Mouse (Mus musculus) CH12.LX (cell line): ENCODE measurements around the gene Map2k1. TPM values are rescaled to one million over a fixed set of nuclear protein-coding genes. Genes with fewer than 3 reads are reported as not detected.

Source experiments
- DNase-seq: peaks from one replicate; pipeline ENCODE4 v3.0.0-alpha.2; 2013; ENCODE audit errors: extremely low read depth
- H3K27ac ChIP-seq: 2 replicates; pipeline ENCODE4 v1.5.1; 2012; ENCODE audit warnings: low read depth, mild to moderate bottlenecking, control low read depth, moderate library complexity; ENCODE audit not compliant: insufficient read depth
- H3K27me3 ChIP-seq: replicated peaks from 2 replicates; pipeline ENCODE3; 2012; ENCODE audit warnings: inconsistent platforms
- H3K36me3 ChIP-seq, 2 experiments: replicated peaks in 1 of 2; 2 replicates each; pipeline versions ENCODE3 to v1.6.1; 2012; ENCODE audit warnings: inconsistent platforms in 1 of 2, low read length in 1 of 2, mild to moderate bottlenecking in 1 of 2, mixed read lengths in 1 of 2, moderate library complexity in 1 of 2; ENCODE audit not compliant: control insufficient read depth in 1 of 2, insufficient read depth in 1 of 2
- H3K4me1 ChIP-seq, 2 experiments: 2 replicates each; pipeline ENCODE4 v1.6.1; 2012; ENCODE audit warnings: inconsistent platforms in 1 of 2, moderate library complexity in 1 of 2; ENCODE audit not compliant: insufficient read depth in 2 of 2, control insufficient read depth in 1 of 2
- H3K4me2 ChIP-seq: 2 replicates; pipeline ENCODE4 v1.6.1; 2012; ENCODE audit warnings: low read depth, mild to moderate bottlenecking, control low read depth; ENCODE audit not compliant: poor library complexity, insufficient read depth, severe bottlenecking
- H3K4me3 ChIP-seq, 3 experiments: fragments of 150-350 bp in 1 of 3; sonication (generic) in 1 of 3; replicated peaks in 1 of 3; 2 replicates each; pipeline versions ENCODE3 to v1.5.1; 2011 to 2012; ENCODE audit warnings: low read depth in 2 of 3, low read length in 2 of 3, mild to moderate bottlenecking in 2 of 3, moderate library complexity in 2 of 3, control low read depth in 1 of 3, improper control_type of control experiment in 1 of 3, inconsistent platforms in 1 of 3, mixed read lengths in 1 of 3; ENCODE audit not compliant: poor library complexity in 1 of 3
- H3K79me2 ChIP-seq: replicated peaks from 2 replicates; pipeline ENCODE4 v1.6.1; 2012; ENCODE audit warnings: mild to moderate bottlenecking, moderate library complexity; ENCODE audit not compliant: control insufficient read depth, poor library complexity, insufficient read depth, severe bottlenecking; ENCODE audit errors: extremely low read depth
- H3K9ac ChIP-seq: 2 replicates; pipeline ENCODE4 v1.6.1; 2012; ENCODE audit warnings: low read depth, mild to moderate bottlenecking, control low read depth, moderate library complexity; ENCODE audit not compliant: insufficient read depth
- H3K9me3 ChIP-seq: replicated peaks from 2 replicates; pipeline ENCODE3; 2012; ENCODE audit warnings: low read length, inconsistent platforms, mixed read lengths
- BHLHE40 ChIP-seq: IDR thresholded peaks from 2 replicates; pipeline ENCODE4 v1.6.1; 2011; ENCODE audit warnings: mild to moderate bottlenecking, low read depth, low read length, improper control_type of control experiment
- CHD1 ChIP-seq: IDR thresholded peaks from 2 replicates; pipeline ENCODE4 v1.6.1; 2012; ENCODE audit warnings: low read depth, low read length, improper control_type of control experiment, inconsistent platforms
- CHD2 ChIP-seq: IDR thresholded peaks from 2 replicates; pipeline ENCODE4 v1.6.1; 2011; ENCODE audit warnings: low read length, improper control_type of control experiment
- CTCF ChIP-seq, 2 experiments: IDR thresholded peaks in 1 of 2; conservative IDR thresholded peaks in 1 of 2; 2 replicates each; pipeline ENCODE4 v1.5.1; 2011 to 2012; ENCODE audit warnings: low read depth in 2 of 2, low read length in 2 of 2, improper control_type of control experiment in 1 of 2, inconsistent platforms in 1 of 2, mild to moderate bottlenecking in 1 of 2, moderate library complexity in 1 of 2
- ELF1 ChIP-seq: IDR thresholded peaks from 2 replicates; pipeline ENCODE4 v1.6.1; 2014; ENCODE audit warnings: low read depth, mild to moderate bottlenecking, inconsistent platforms, low read length, improper control_type of control experiment
- EP300 ChIP-seq: IDR thresholded peaks from 2 replicates; pipeline ENCODE4 v1.6.1; 2011; ENCODE audit warnings: low read length, improper control_type of control experiment
- ETS1 ChIP-seq: conservative IDR thresholded peaks from 2 replicates; pipeline ENCODE4 v1.6.1; 2012; ENCODE audit warnings: low read depth, mild to moderate bottlenecking, inconsistent platforms, low read length, improper control_type of control experiment, moderate library complexity
- GABPA ChIP-seq: IDR thresholded peaks from 2 replicates; pipeline ENCODE4 v1.6.1; 2012; ENCODE audit warnings: low read depth, low read length, improper control_type of control experiment, inconsistent platforms; ENCODE audit not compliant: insufficient replicate concordance
- HCFC1 ChIP-seq: IDR thresholded peaks from 2 replicates; pipeline ENCODE4 v1.6.1; 2012; ENCODE audit warnings: low read depth, mild to moderate bottlenecking, inconsistent platforms, low read length, improper control_type of control experiment
- IRF4 ChIP-seq: IDR thresholded peaks from 2 replicates; pipeline ENCODE4 v1.6.1; 2014; ENCODE audit warnings: low read depth, mild to moderate bottlenecking, inconsistent platforms, low read length, improper control_type of control experiment
- JUN ChIP-seq: IDR thresholded peaks from 2 replicates; pipeline ENCODE4 v1.6.1; 2011; ENCODE audit warnings: low read depth, mild to moderate bottlenecking, low read length, improper control_type of control experiment, moderate library complexity; ENCODE audit not compliant: insufficient read depth
- JUND ChIP-seq: conservative IDR thresholded peaks from 2 replicates; pipeline ENCODE4 v1.6.1; 2011; ENCODE audit warnings: low read depth, low read length, improper control_type of control experiment
- MAFK ChIP-seq: IDR thresholded peaks from 2 replicates; pipeline ENCODE4 v1.6.1; 2011; ENCODE audit warnings: low read length, improper control_type of control experiment; ENCODE audit not compliant: insufficient replicate concordance
- MAX ChIP-seq: IDR thresholded peaks from 2 replicates; pipeline ENCODE4 v1.6.1; 2011; ENCODE audit warnings: low read length, improper control_type of control experiment
- MXI1 ChIP-seq: IDR thresholded peaks from 2 replicates; pipeline ENCODE4 v1.6.1; 2011; ENCODE audit warnings: mild to moderate bottlenecking, low read depth, low read length, improper control_type of control experiment
- MYC ChIP-seq: IDR thresholded peaks from 2 replicates; pipeline ENCODE4 v1.6.1; 2011; ENCODE audit warnings: low read depth, mild to moderate bottlenecking, improper control_type of control experiment, low read length
- NELFE ChIP-seq: IDR thresholded peaks from 2 replicates; pipeline ENCODE4 v1.6.1; 2011; ENCODE audit warnings: low read depth, low read length, improper control_type of control experiment
- PAX5 ChIP-seq: IDR thresholded peaks from 2 replicates; pipeline ENCODE4 v1.6.1; 2012; ENCODE audit warnings: low read length, inconsistent platforms, mixed read lengths
- POLR2A ChIP-seq: IDR thresholded peaks from 2 replicates; pipeline ENCODE4 v1.6.1; 2011; ENCODE audit warnings: low read depth, mild to moderate bottlenecking, improper control_type of control experiment, low read length
- POLR2AphosphoS2 ChIP-seq: IDR thresholded peaks from 2 replicates; pipeline ENCODE4 v1.6.1; 2011; ENCODE audit warnings: low read depth, low read length, improper control_type of control experiment
- RAD21 ChIP-seq: IDR thresholded peaks from 2 replicates; pipeline ENCODE4 v1.6.1; 2011; ENCODE audit warnings: low read depth, mild to moderate bottlenecking, low read length, improper control_type of control experiment, moderate library complexity
- RCOR1 ChIP-seq: conservative IDR thresholded peaks from 2 replicates; pipeline ENCODE4 v1.6.1; 2012; ENCODE audit warnings: low read depth, mild to moderate bottlenecking, inconsistent platforms, low read length, improper control_type of control experiment
- SMC3 ChIP-seq: IDR thresholded peaks from 2 replicates; pipeline ENCODE4 v1.6.1; 2011; ENCODE audit warnings: low read depth, low read length, improper control_type of control experiment
- TCF12 ChIP-seq: IDR thresholded peaks from 2 replicates; pipeline ENCODE4 v1.6.1; 2014; ENCODE audit warnings: low read depth, mild to moderate bottlenecking, inconsistent platforms, low read length, improper control_type of control experiment
- UBTF ChIP-seq: IDR thresholded peaks from 2 replicates; pipeline ENCODE4 v1.6.1; 2012; ENCODE audit warnings: low read depth, mild to moderate bottlenecking, inconsistent platforms, low read length, improper control_type of control experiment, moderate library complexity
- USF1 ChIP-seq: IDR thresholded peaks from 2 replicates; pipeline ENCODE4 v1.6.1; 2014; ENCODE audit warnings: low read depth, mild to moderate bottlenecking, inconsistent platforms, low read length, improper control_type of control experiment
- USF2 ChIP-seq: conservative IDR thresholded peaks from 2 replicates; pipeline ENCODE4 v1.6.1; 2011; ENCODE audit warnings: low read depth, low read length, improper control_type of control experiment
- ZC3H11A ChIP-seq: IDR thresholded peaks from 2 replicates; pipeline ENCODE4 v1.6.1; 2012; ENCODE audit warnings: low read depth, mild to moderate bottlenecking, inconsistent platforms, low read length, improper control_type of control experiment
- ZNF384 ChIP-seq: IDR thresholded peaks from 2 replicates; pipeline ENCODE4 v1.6.1; 2012; ENCODE audit warnings: low read depth, low read length, improper control_type of control experiment, inconsistent platforms
- dilution Hi-C: fragments of 300-500 bp; cut with MboI; formaldehyde crosslinking; loops from 2 replicates; pipeline ENCODE4 v1.14.3; 2020; ENCODE audit warnings: low sequenced_read_pairs; ENCODE audit not compliant: extremely low pct_unique_long_range_greater_than_20kb, extremely low pct_ligation_motif_present
- in situ Hi-C: fragments of 300-500 bp; cut with MboI; formaldehyde crosslinking; loops from 3 replicates; pipeline ENCODE4 v1.14.3; 2019; ENCODE audit warnings: low sequenced_read_pairs, low pct_ligation_motif_present, low pct_unique_long_range_greater_than_20kb, mixed read lengths
- polyA plus RNA-seq: library from polyadenylated mRNA; unstranded; fragments of >175 nt; gene quantifications from 2 replicates; pipeline ENCODE4 v1.2.1, GENCODE M21; 2012; ENCODE audit warnings: low read depth; ENCODE audit not compliant: insufficient read length
- total RNA-seq, 2 experiments: library from RNA; depleted of rRNA; stranded (reverse); fragments of 300-350 nt in 1 of 2; fragments of >200 nt in 1 of 2; gene quantifications; 2 replicates each; pipeline ENCODE4 v1.2.3; 2012 to 2014

The Map2k1 gene
- total and polyA plus RNA-seq, 3 experiments: 56.3 to 122 (median 74.0) TPM

DNA sequence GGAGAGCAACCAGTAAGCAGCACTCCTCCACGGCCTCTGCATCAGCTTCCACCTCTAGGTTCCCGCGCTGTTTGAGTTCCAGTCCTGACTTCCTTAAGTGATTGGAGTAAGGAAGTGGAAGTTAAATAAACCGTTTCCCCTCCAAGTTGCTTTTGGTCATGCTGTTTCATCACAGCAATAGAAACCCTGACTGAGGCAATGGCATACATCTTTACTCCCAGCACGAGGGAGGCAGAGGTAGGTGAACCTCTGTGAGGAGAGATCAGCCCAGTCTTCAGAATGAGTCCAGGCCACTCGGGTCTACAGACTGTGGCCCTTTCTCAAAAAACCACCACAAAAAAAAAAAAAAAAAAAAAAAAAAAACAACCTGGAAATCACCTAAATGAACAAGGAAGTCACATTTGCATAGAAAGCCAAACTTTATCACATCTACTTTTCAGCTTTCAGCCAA, 11.0 kb downstream of the Map2k1 start (continued):
- TF ChIP-seq USF1 (no peak), PAX5 (no peak), BHLHE40 (no peak), POLR2A (peak; percentile 17; the same call in 1 of the 2 replicates), RCOR1 (no peak), IRF4 (no peak; the same call in 1 of the 2 replicates), ZNF384 (peak; percentile 98)

DNA sequence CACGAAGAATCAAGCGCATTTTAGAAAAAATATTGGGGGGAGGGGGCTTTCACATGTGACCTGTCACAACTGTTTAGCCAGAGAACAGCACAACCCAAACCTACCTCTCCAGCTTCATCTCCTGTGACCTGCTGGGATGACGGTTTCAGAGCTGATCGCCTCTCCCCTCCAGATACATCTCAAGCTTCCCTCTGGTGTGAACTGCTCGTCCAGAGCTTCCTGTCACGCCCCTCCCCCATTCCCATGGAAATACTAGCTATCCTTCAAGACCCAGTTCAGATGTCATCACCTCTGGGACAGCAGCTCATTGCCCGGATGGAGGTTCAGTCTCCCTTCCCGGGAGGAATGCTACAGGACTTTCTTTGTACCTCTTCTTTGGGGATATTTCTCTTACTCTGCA, 12.8 kb downstream of the Map2k1 start:
- H3K36me3 ChIP-seq: peaks cover 2 to 27% of the 10 kb centered on the region in 2 experiments
- peaks cover 27% of the 10 kb centered on the region for H3K79me2 ChIP-seq
- H3K9me3 ChIP-seq: no peaks in the 10 kb centered on the region
- H3K27ac ChIP-seq: no peak overlapping the region
- TF ChIP-seq CTCF (conservative IDR thresholded peaks at IDR 0.05 in 1 of 2, IDR thresholded peaks at IDR 0.05 in 1 of 2; ENCODE audit: low read depth in 2 of 2, low read length in 2 of 2) (no peak), ZC3H11A (no peak), CHD1 (no peak), SMC3 (no peak), JUND (no peak), POLR2A (no peak), POLR2AphosphoS2 (no peak), USF1 (no peak), BHLHE40 (no peak), ETS1 (no peak), USF2 (no peak), CHD2 (no peak), ELF1 (no peak), PAX5 (no peak), MYC (no peak), NELFE (no peak)
- no peak overlapping the region for H3K4me2 ChIP-seq
- no peaks in the 10 kb centered on the region for H3K27me3 ChIP-seq
- peaks cover 9 to 51% of the 10 kb centered on the region in 2 experiments; a peak in 3 of 4 replicates for H3K4me1 ChIP-seq
- DNase-seq: no peak
- H3K4me3 ChIP-seq: no peak overlapping the region
- H3K9ac ChIP-seq: no peak overlapping the region
- dilution Hi-C loops (no loop called here), in situ Hi-C loops (no loop called here)

DNA sequence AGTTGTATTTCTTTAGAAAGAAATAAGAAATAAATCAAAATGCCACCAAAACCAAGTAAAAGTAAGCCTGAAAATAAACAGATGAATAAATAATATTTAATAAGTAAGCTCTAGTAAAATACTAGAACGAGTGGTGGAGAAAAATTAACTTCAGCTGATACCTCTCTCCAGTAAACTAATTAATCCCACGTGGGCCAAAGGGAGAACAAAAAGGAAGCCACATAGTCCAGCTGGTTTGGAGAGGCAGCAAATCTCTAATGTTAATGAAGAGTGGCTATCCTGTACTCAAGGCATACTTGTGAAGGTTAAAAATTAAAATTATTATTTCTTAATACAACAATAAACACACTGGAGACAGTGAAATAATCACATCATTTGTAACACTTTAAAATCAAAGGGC, 13.3 kb downstream of the Map2k1 start:
- TF ChIP-seq JUN (no peak), NELFE (no peak), UBTF (no peak), USF2 (no peak), BHLHE40 (no peak), EP300 (no peak), HCFC1 (no peak), ZNF384 (no peak), POLR2A (no peak), ELF1 (no peak), RAD21 (no peak), USF1 (no peak), ZC3H11A (no peak), MAX (no peak), POLR2AphosphoS2 (no peak), GABPA (no peak), MXI1 (no peak), CHD2 (no peak), MAFK (no peak), TCF12 (no peak)
- TF ChIP-seq, all 38 proteins: peak for 0
- peaks cover 3 to 25% of the 10 kb centered on the region in 2 experiments for H3K36me3 ChIP-seq
- H3K27me3 ChIP-seq: no peaks in the 10 kb centered on the region
- peaks cover 9 to 47% of the 10 kb centered on the region in 2 experiments; a peak in 3 of 4 replicates for H3K4me1 ChIP-seq
- H3K9ac ChIP-seq: no peak overlapping the region
- H3K4me3 ChIP-seq: no peak overlapping the region
- DNase-seq: no peak
- no peak overlapping the region for H3K27ac ChIP-seq
- no peaks in the 10 kb centered on the region for H3K9me3 ChIP-seq
- H3K4me2 ChIP-seq: no peak overlapping the region
- dilution Hi-C loops: no loop called here
- peaks cover 27% of the 10 kb centered on the region for H3K79me2 ChIP-seq
- in situ Hi-C loops: no loop called here
